Mouse (Mus musculus): ENCODE results near the gene 2310034G01Rik.

The 2310034G01Rik gene

DNA sequence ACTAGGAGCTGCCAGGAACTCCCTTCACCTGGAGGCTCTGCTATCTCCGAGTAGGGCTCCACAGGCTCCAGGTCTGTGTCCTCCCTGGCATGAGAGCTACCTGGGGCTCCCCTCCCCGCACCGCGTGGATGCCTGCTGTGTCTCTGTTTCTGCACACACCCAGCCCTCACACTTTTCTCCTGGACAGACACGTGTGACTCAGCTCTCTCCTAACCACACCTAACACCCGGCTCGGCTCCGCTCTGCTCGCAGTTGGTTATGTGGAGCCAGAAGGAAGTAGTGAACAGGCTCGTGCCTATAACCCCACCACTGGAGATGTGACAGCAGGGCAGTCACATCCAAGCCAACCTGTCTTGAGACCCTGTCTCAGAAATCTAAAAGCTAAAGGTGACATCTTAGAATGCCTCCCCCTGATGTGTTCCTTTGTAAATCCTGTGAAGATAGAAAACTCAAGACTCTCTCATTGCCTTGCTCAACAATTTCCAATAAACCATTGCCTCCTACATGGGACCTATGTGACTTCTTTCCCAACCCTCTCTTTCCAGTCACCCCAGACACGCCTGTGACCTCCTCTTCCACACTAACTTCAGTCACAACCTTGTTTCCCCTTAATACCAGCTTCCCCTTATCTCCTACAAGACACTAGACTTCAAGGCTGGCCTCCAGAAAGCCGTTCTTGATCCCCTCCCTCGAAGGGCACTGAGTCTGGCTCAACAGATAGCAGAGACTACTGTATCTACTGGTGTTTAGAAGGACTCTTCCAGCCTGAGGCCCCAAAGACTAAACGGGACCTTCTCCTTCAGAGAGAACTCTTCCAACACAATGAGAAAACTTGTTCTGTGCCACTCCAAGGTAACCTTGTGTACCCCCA is 35.0 kb downstream of the 2310034G01Rik start:
- DNase-seq (ENCODE audit: extremely low spot score), result no peak

DNA sequence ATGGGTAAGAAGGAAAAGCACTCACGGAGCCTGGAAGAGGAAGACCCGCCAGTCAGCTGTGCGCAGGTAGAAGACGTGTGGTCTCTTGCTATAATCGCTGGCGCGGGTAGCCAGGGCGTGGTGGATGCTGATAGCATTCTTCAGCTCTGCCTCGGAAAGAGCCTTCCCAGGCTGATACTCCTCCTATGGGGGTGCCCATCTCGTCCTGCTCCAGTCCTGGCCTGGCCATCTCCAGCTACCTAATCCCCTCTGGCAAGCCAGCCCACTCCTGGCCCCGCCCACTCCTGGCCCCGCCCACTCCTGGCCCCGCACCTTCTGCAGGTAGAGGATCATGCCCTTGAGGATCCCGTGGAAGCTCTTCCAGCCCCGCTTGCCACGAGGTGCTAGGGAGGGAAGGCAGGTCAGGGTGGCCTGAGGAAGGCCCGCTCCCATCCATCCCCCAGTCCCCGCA is 35.9 kb downstream of the 2310034G01Rik start:
- no peak for DNase-seq (ENCODE audit: extremely low spot score)

DNA sequence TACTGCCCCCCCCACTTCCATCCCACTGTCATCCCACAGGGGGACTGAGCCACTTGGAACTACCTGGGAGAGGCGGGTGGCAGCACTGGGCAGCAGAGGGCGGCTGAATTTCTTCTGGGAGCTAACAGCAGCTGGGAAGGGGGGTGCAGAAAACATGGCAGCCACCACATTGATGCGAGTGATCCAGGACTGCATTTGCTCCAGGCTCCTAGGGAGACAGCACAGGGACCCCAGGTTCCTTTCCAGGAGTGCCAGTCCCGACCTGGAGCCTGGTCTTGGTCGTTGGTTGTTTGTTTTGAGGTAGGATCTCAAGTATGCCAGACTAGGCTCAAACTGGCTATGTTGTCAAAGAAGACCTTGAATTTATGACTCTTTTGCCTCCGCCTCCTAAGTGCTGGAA is 36.5 kb downstream of the 2310034G01Rik start:
- DNase-seq (ENCODE audit: extremely low spot score), result no peak

DNA sequence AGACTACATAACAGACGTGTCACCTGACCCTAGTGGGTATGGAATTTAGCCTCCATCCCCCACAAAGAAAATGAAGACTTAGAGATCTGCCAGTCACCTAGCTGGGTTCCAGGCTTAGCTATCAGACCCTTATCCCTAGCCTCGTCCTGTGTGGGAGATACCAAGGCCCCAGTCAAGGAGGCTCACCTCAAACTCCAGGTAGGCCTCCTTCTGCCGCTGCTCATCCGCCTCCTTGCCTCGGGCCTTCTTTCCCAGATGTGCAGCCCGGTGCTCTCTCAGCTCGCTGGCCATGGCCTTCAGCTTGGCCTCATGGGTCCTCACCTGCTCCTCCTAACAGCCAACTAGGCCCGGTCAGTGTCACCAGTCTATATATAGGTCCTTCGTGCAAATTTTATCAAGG is 37.0 kb downstream of the 2310034G01Rik start:
- no peak for DNase-seq (ENCODE audit: extremely low spot score)

DNA sequence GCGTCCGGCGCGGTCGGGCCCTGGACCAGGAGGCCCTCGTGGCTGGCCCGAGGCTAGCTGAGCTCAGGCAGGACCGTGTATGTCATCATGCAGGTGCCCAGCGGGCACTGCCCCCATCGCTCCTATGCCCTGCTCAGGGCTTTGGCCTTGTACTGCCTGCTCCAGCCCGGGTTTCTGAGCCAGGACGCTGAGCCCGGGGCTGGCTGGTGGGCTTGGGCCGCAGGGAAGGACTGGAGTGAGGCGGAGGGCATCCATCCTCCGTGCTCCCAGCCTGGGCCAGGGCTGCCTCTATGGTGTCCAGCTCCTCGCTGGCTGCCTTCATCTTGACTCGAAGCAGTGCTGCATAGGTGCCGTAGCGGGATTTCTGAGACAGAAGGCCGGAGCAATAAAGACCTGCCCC is 37.5 kb downstream of the 2310034G01Rik start:
- DNase-seq (ENCODE audit: extremely low spot score), result no peak

DNA sequence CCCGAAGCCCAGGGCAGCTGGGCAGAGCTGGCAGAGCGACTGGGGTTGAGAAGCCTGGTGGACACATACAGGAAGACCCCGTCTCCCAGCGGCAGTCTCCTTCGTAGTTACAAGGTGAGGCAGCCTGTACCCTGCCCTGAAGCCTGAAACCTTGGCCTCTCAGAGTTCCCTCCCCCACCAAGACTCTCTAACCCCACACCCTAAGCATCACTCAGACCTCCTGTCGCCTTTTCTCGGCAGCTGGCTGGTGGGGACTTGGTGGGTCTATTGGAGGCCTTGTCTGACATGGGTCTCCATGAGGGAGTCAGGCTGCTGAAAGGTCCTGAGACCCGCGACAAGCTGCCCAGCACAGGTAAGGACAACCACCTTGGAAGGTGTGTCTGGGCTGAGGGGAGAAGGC is 38.8 kb downstream of the 2310034G01Rik start:
- DNase-seq (ENCODE audit: extremely low spot score), result no peak

DNA sequence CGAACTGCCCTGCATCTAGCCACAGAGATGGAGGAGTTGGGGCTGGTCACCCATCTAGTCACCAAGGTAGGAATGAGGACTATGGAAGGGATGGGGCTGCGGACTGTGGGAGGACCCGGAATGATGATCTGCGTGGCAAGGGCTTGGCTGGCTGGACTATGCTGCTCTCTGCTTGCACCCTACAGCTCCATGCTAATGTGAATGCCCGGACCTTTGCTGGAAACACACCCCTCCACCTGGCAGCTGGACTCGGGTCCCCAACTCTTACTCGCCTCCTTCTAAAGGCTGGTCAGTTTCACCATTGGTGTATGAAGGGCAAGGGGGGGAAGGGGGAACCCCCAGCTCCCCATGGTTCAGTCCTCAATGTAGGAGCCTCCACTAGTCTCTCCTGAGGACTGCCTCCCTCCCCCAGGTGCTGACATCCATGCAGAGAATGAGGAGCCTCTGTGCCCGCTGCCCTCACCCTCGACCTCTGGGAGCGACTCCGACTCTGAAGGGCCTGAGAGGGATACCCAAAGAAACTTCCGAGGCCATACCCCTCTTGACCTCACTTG is 39.7 kb downstream of the 2310034G01Rik start:
- DNase-seq (ENCODE audit: extremely low spot score), result no peak

DNA sequence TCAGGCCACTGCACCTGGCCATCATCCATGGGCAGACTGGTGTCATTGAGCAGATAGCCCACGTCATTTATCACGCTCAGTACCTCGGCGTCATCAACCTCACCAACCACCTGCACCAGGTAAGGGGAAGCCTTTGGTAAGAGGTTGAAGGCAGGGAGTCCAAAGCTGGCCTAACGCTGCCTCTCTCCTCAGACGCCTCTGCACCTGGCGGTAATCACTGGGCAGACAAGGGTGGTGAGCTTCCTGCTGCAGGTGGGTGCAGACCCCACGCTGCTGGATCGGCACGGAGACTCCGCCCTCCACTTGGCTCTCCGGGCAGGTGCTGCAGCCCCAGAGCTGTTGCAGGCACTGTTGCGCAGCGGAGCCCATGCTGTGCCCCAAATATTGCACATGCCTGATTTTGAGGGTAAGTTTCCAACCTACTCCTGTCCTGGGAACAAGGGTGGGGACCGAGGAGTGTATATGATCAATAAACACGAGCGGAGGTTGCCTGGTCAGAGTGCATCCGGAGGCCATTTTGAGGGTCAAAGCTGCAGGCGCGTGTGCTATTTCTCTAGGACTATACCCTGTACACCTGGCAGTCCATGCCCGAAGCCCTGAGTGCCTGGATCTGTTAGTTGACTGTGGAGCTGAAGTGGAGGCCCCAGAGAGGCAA is 40.3 kb downstream of the 2310034G01Rik start:
- no peak for DNase-seq (ENCODE audit: extremely low spot score)

DNA sequence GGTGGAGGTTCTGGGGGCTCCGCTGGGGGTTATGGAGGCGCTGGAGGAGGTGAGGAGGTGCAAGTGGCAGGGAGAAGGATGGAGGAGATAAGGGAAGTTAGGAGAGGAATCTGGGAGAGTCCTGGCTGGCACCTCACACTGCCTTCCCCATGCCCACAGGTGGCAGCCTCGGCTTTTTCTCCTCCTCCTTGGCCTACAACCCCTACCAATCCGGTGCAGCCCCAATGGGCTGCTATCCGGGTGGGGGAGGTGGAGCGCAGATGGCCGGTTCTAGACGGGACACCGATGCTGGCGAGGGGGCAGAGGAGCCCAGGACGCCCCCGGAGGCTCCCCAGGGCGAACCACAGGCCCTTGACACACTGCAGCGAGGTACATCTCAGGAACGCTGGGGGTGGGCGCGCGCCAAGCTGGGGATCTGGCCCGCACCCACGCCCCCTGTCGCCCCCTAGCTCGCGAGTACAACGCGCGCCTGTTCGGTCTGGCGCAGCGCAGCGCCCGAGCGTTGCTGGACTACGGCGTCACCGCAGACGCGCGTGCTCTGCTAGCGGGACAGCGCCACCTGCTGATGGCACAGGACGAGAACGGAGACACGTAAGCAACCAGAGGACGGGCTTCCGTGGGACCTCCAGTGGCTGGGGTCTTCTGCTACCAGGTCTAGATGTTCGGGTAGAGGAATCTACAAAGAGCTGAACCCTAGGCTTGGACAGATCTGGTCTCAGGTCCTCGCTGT is 41.2 kb downstream of the 2310034G01Rik start:
- DNase-seq (ENCODE audit: extremely low spot score), result peak; percentile 86

DNA sequence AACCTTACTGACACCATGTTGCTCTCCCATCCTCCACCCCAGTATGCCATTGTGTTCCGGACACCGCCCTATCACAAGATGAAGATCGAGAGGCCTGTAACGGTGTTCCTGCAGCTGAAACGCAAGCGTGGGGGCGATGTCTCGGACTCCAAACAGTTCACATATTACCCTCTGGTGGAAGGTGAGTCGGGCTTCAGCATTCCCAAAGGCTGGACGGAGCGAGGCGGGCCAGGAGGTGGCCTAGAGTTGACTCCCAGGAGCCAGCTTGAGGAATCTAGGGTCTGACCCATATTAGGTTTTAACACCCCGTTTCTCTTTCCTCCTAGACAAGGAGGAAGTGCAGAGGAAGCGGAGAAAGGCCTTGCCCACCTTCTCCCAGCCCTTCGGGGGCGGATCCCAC is 41.8 kb downstream of the 2310034G01Rik start:
- no peak for DNase-seq (ENCODE audit: extremely low spot score)

DNA sequence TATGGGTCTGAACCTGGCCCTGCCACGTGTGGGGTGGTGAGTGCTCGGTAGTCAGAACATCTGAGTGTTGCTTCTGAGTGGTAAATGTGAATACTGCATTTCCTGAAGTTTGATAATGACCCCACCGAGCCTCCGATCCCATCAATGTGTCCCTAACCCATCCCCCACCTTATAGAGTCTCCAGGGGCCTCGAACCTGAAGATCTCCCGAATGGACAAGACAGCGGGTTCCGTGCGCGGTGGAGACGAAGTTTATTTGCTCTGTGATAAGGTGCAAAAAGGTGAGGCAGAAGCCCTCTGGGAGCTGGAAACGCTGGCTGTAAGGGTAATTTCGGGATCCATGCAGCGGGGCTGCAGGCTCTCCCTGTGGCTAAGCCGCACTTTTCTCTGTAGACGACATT is 42.3 kb downstream of the 2310034G01Rik start:
- no peak for DNase-seq (ENCODE audit: extremely low spot score)

DNA sequence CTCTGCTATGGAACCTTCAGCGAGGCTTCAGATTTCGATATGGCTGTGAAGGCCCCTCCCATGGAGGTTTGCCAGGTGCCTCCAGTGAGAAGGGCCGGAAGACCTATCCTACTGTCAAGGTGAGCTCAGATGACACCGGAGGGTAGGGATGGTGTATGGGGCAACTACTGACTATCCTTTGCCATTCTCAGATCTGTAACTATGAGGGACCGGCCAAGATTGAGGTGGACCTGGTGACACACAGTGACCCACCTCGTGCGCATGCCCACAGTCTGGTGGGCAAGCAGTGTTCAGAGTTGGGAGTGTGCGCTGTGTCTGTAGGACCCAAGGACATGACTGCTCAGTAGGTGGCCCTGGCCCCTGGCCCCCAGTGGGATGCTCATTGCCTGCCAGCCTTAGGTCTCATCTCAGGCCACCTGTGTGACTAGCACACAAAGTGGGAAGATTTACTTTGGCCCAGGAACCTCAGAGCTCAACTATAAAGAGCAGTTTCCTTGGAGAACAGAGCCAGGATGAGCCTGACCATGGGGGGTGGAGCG is 43.3 kb downstream of the 2310034G01Rik start:
- DNase-seq (ENCODE audit: extremely low spot score), result no peak

DNA sequence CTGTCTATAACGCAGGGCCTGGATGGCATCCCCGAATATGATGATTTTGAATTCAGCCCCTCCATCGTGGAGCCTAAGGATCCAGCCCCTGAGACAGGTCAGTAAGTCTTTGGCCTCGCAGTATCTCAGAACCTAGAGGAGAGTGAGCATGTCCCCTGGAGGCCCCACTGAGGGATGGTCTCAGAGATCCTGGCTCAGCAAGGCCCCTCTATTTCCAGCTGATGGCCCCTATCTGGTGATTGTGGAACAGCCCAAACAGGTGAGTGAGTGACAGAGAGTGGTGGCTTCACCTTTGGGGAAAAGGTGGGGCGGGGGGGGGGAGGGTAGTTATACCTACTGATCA is 43.9 kb downstream of the 2310034G01Rik start:
- no peak for DNase-seq (ENCODE audit: extremely low spot score)

DNA sequence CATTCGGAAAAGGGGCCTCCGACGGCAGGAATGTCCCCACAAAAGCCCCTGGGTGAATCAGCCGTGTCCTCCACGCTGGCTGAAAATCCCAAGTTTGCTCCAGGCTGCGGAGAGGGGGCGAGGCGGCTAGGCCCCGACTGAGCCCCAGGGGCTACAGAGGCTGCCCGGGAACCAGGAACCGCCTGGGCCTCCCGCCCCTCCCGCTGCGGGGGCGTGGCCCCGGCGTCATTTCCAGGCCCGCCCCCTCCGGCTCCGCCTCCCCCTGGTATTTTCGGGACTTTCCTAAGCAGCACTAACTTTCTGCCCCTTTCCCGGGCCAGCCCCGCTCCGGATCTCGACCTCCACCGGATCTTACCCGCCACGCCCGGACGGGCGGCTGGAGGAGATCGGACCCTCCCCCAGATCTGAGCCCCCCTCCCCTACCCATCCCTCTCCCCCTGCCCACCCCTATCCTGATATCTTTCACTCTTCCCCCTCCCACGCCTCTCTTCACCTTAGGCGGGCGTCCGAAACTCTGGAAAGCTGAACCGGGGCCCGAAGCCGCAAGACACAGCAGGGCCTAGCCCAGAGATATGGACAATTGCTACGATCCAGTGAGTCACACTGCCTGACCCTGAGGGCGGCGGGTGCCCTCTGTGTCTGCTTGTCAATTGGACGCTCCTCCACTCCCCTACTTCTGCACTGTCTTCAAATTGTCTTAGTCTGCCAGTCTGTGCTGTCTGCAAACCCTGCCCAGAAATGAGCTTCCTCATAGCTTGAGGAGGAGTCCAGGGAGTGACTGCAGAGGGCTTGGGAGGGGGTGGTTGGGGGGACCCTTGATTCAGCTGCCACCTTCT is 44.5 kb downstream of the 2310034G01Rik start:
- DNase-seq (ENCODE audit: extremely low spot score), result peak; percentile 90

DNA sequence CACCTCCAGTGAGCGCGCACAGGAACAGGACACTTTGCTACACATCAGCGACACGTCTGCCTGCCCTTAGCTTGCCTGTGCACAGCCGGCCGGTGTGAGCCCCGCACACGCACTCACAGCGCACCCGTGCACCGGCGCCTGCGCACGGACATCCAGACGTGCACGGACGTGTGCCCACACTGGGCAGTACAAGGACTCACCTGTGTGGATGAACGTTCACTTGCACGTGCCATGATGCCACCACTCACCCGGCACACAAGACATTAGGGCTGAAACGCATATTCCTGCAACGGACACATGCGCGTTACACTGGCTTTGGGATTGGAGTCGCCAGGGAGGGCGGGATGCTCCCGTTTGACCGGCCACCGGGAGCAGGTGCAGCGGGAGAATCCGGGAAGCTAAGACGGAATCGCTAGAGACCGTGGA is 45.2 kb downstream of the 2310034G01Rik start:
- no peak for DNase-seq (ENCODE audit: extremely low spot score)

DNA sequence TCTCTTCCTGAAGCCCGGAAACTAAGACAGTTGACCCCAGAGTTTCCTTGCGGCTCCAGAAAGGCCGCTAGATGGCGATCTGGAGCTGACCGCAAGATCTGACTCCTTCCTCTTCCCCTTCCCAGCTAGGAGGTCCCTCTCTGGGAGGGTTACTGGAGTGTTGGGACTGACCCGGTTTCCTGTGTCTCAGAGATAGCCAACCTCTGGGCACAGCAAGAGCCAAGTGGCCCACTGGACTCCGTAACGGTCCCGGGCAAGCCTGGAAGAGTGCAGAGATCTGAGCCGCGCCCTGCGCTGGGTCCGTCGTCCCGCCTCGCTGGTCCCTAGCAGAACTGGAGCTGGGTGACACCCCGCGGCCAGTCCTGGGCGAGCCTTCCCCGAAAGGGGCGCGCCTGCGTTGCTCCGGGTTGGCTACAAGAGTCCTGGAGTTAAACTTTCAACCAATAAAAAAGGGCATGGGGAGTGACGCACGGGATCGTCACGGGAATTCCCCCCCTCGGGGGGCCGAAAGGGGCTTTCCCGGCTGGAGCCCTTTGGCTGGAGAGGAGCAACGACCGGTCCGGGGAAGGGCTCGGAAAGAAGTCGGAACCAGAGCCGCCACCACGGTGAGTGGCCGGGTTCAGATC is 45.8 kb downstream of the 2310034G01Rik start, which contains the start of gene Nfkb2:
Gene Nfkb2 (plus strand): TSS at position 105 of the 626 bp plus-strand sequence.
- peak; percentile 94 for DNase-seq (ENCODE audit: extremely low spot score)

DNA sequence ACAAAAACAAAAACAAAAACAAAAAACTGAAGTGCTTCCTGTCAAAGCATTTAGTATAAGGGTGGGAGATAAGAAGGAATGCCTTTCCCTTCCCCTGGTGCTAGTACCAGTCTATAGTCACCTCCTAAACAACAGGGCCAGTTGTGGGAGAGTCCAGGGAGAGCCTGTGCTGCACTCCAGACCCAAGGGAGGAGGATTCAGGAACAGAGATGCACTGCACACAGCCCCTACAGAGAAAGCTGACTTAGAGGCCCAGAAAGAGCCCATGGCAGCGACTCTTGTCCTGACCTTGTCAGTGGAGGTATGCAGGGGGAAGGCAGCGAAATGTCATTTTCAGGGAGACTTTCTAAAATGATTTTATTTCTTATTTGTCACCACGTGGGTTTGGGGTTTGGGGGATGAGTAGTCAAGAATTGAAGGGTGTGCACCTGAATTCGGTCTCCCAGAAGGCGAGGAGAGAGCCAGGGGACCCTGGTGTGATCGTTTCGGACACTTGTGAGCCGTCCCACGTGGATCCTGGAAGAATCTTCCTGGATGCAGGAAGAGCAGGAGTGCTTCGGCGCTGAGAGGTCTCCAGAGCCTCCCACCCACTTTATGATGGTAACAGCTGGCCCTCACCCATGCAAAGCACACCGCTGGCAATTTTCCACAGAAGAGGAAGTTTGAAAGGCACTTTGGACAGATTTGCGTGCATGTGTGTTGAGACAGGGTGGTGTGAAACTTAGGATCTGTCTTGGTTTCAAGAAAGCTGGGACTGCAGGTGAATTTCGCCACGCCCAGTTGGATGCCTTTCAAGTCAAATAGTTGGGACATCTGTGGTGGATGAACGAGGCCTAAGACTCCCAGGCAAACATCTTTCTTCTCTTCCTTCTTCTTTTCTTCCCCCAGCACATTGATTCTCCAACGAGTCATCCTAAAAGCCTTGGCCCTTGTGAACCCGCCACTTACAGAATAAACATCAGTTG is 46.6 kb downstream of the 2310034G01Rik start:
- DNase-seq (ENCODE audit: extremely low spot score), result no peak

DNA sequence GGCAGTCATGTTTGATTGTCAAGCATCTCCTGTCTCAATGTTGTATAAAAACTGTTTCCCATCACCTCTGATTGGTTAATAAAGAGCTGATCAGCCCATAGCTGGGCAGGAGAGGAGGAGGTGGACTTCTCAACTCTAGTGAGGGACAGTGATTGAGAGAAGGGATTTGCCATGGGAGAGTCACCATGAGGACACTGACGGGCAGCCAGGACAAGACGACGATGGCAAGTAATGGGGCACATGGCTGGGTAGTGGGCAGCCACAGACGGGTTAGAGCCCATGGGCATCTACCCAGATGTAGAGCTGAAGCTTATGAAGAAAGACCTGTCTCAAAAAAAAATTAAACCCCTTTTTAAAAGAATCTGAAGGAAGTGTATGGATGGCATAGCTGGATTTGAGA is 47.6 kb downstream of the 2310034G01Rik start:
- DNase-seq (ENCODE audit: extremely low spot score), result no peak

DNA sequence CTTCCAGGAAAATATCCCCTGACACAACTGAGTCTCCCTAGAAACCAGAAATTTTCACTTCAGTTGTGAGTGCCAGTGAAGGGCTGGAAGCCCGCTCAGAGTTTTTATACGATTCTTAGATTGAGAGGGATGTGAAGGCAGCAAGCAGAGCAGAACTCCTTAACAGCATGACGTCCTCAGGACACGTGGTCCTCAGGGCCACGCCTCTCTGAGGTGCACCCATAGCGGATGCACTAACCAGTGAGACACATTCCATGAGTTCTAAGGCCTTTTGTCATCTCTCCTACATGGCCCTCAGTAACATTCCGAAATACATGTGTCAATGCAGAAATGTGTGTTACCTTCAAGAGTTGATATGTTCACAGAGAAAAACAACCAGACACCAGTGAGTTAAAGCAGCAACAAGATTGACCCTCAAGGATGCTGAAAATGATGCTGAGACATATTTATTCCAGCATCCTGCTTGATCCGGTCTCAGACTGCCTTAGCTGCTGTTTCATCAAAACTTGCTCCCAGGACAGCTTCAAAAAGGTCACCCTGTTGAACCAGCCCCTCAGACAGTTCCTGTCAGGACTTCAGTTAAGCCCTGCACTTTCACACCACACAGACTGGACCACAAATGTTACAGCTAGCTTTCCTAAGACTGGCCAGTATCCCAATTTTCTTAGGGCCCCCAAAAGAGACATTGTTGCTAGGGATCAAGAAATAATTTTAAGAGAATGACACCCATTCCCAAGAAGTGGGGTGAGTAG is 49.6 kb downstream of the 2310034G01Rik start:
- DNase-seq (ENCODE audit: extremely low spot score), result no peak
